ENCODE assay signal across 22 mouse cellular contexts in the genomic region with DNA sequence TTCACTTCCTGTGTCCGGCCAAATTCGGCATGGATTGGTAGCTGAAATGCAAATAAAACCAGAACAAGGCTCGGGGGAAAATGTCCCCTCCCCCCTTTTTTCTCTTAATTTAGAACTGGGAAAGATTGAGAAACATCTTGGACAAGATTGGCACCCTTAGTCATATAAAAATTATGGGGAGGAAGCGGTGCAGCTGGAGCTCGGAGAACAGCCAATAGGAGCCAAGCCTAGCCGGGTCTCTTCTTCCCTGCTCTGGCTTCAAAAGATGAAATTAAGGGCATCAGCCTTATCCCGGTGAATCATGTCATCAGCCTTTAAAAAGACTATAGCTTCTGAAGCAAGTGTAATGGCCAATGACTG.
A peak's percentile ranks its signal among the peaks of the same experiment; 100 is the strongest.
DNase-seq lines count a peak whose midpoint lies in the region; ATAC-seq and TF ChIP-seq lines count a peak whose summit lies in the region.
"Had no signal": no experiment of that assay in that cellular context is flagged by ENCODE, and none has a peak within 500 bp of the region (broad histone marks: within the 10 kb centered on the region; RNA-seq: fewer than 3 reads in every experiment).

No protein-coding gene starts in this region.

- H3K4me1 ChIP-seq in CH12.LX (ENCODE audit: control insufficient read depth in 1 of 2, insufficient read depth in 2 of 2) (peaks cover 10 to 84% of the 10 kb centered on the region in 2 experiments), E14TG2a.4 (replicated peaks; ENCODE audit: low read depth, low read length) (peaks cover 26% of the 10 kb centered on the region)
- H3K4me1 ChIP-seq: forebrain, embryonic 10.5 days; forebrain, embryonic 13.5 days; hindbrain, embryonic 10.5 days; hindbrain, embryonic 13.5 days had no signal

- no peak for ATAC-seq in CD4-positive, CD25-positive, alpha-beta regulatory T cell, adult 4 months
- ATAC-seq: forebrain, embryonic 13.5 days; forebrain, embryonic 16.5 days; hindbrain, embryonic 16.5 days; Patski had no signal

- peak overlapping the region; percentile 97 for H3K4me2 ChIP-seq in CH12.LX (ENCODE audit: insufficient read depth, low read depth, poor library complexity, severe bottlenecking)
- H3K4me2 ChIP-seq: forebrain, embryonic 13.5 days; heart, embryonic 11.5 days; hindbrain, embryonic 13.5 days had no signal

- H3K9me3 ChIP-seq in CH12.LX (replicated peaks; ENCODE audit: low read length) (no peaks in the 10 kb centered on the region), E14TG2a.4 (ENCODE audit: low read length) (no peaks in the 10 kb centered on the region)
- H3K9me3 ChIP-seq: forebrain, embryonic 10.5 days; forebrain, embryonic 13.5 days; hindbrain, embryonic 10.5 days; hindbrain, embryonic 13.5 days had no signal

- no peak; the same call in 1 of the 2 replicates for TF ChIP-seq EP300 in CH12.LX (IDR thresholded peaks at IDR 0.05; ENCODE audit: low read length)

- TF ChIP-seq RAD21 in CH12.LX (IDR thresholded peaks at IDR 0.05; ENCODE audit: low read depth, low read length) = no peak

- TF ChIP-seq POLR2A in CH12.LX (IDR thresholded peaks at IDR 0.05; ENCODE audit: low read depth, low read length) = no peak

- in situ Hi-C loops in CH12.LX (cut with MboI; ENCODE audit: low pct_ligation_motif_present, low pct_unique_long_range_greater_than_20kb, low sequenced_read_pairs) = loop anchor here (10.0 to 25.0 kb wide), 2 partner anchors 206 to 377 kb away; a partner anchor contains a TSS

- H3K27ac ChIP-seq in CH12.LX (ENCODE audit: insufficient read depth, low read depth) = peak overlapping the region; percentile 79
- H3K27ac ChIP-seq: forebrain, embryonic 10.5 days; forebrain, embryonic 13.5 days; hindbrain, embryonic 10.5 days; hindbrain, embryonic 13.5 days had no signal

- dilution Hi-C loops in CH12.LX (cut with MboI; ENCODE audit: extremely low pct_ligation_motif_present, extremely low pct_unique_long_range_greater_than_20kb, low sequenced_read_pairs) = no loop called here

- H3K27me3 ChIP-seq in CH12.LX (replicated peaks) (no peaks in the 10 kb centered on the region), E14TG2a.4 (ENCODE audit: insufficient read depth, low read length) (no peaks in the 10 kb centered on the region)
- H3K27me3 ChIP-seq: forebrain, embryonic 13.5 days; hindbrain, embryonic 13.5 days; Patski had no signal

- DNase-seq in spleen, postnatal 4 days (ENCODE audit: low spot score in 2 of 2) = peak; percentile 2 to 12
- no peak for DNase-seq in spleen, adult 12 weeks (ENCODE audit: low spot score)
- DNase-seq in CH12.LX (ENCODE audit: extremely low read depth) = no peak
- DNase-seq in urinary bladder, postnatal 36 days (ENCODE audit: low spot score in 2 of 2) = no peak
- DNase-seq: adrenal gland, postnatal 10 days; adrenal gland, postnatal 36 days; cerebellum, adult 18-20 months; cerebellum, adult 9-10 months; cerebellum, postnatal 14 days; gastrocnemius, postnatal 10 days; gastrocnemius, postnatal 36 days; heart, postnatal 36 days had no signal

- TF ChIP-seq CTCF in CH12.LX (conservative IDR thresholded peaks at IDR 0.05 in 1 of 2, IDR thresholded peaks at IDR 0.05 in 1 of 2; ENCODE audit: low read depth in 2 of 2, low read length in 2 of 2) (no peak), E14TG2a.4 (conservative IDR thresholded peaks at IDR 0.05; ENCODE audit: low read length) (no peak)

- H3K4me3 ChIP-seq in CH12.LX (replicated peaks in 1 of 3; ENCODE audit: low read depth in 2 of 3, low read length in 2 of 3, poor library complexity in 1 of 3) (peak overlapping the region; percentile 33 to 55 (median 42)), E14TG2a.4 (replicated peaks; ENCODE audit: low read length) (peak overlapping the region; percentile 24; the same call in 1 of the 2 replicates)
- H3K4me3 ChIP-seq: forebrain, embryonic 10.5 days; forebrain, embryonic 13.5 days; hindbrain, embryonic 10.5 days; hindbrain, embryonic 13.5 days had no signal

- no peaks in the 10 kb centered on the region for H3K79me2 ChIP-seq in CH12.LX (replicated peaks; ENCODE audit: control insufficient read depth, extremely low read depth, insufficient read depth, poor library complexity, severe bottlenecking)

- H3K9ac ChIP-seq in CH12.LX (ENCODE audit: insufficient read depth, low read depth) = peak overlapping the region; percentile 71
- H3K9ac ChIP-seq: forebrain, embryonic 13.5 days; hindbrain, embryonic 13.5 days had no signal

- H3K36me3 ChIP-seq in CH12.LX (replicated peaks in 1 of 2; ENCODE audit: control insufficient read depth in 1 of 2, insufficient read depth in 1 of 2, low read length in 1 of 2) = no peaks in the 10 kb centered on the region
- no peaks in the 10 kb centered on the region for H3K36me3 ChIP-seq in E14TG2a.4 (ENCODE audit: insufficient read depth, low read length)
- H3K36me3 ChIP-seq: forebrain, embryonic 10.5 days; hindbrain, embryonic 10.5 days; hindbrain, embryonic 13.5 days had no signal

TF ChIP-seq in CH12.LX, 34 proteins besides CTCF, POLR2A, EP300 and RAD21:
- TF ChIP-seq PAX5 (IDR thresholded peaks at IDR 0.05; ENCODE audit: low read length) (no peak), ZMIZ1 (IDR thresholded peaks at IDR 0.05; ENCODE audit: low read depth, low read length) (no peak), MYC (IDR thresholded peaks at IDR 0.05; ENCODE audit: low read depth, low read length) (no peak), NRF1 (IDR thresholded peaks at IDR 0.05; ENCODE audit: low read depth, low read length) (no peak), GABPA (IDR thresholded peaks at IDR 0.05; ENCODE audit: insufficient replicate concordance, low read depth, low read length) (no peak), ELF1 (IDR thresholded peaks at IDR 0.05; ENCODE audit: low read depth, low read length) (peak; percentile 61; the same call in 1 of the 2 replicates), ETS1 (conservative IDR thresholded peaks at IDR 0.05; ENCODE audit: low read depth, low read length) (no peak), MAX (IDR thresholded peaks at IDR 0.05; ENCODE audit: low read length) (no peak), MAFK (IDR thresholded peaks at IDR 0.05; ENCODE audit: insufficient replicate concordance, low read length) (no peak), E2F4 (IDR thresholded peaks at IDR 0.05; ENCODE audit: insufficient replicate concordance, low read depth, low read length) (no peak), JUND (conservative IDR thresholded peaks at IDR 0.05; ENCODE audit: low read depth, low read length) (no peak), RCOR1 (conservative IDR thresholded peaks at IDR 0.05; ENCODE audit: low read depth, low read length) (no peak), TCF12 (IDR thresholded peaks at IDR 0.05; ENCODE audit: low read depth, low read length) (no peak), KAT2A (IDR thresholded peaks at IDR 0.05; ENCODE audit: insufficient replicate concordance, low read length) (no peak), MAZ (IDR thresholded peaks at IDR 0.05; ENCODE audit: low read depth, low read length) (no peak), NELFE (IDR thresholded peaks at IDR 0.05; ENCODE audit: low read depth, low read length) (no peak), HCFC1 (IDR thresholded peaks at IDR 0.05; ENCODE audit: low read depth, low read length) (peak; percentile 9; the same call in 1 of the 2 replicates), UBTF (IDR thresholded peaks at IDR 0.05; ENCODE audit: low read depth, low read length) (no peak), JUN (IDR thresholded peaks at IDR 0.05; ENCODE audit: insufficient read depth, low read depth, low read length) (no peak), ZC3H11A (IDR thresholded peaks at IDR 0.05; ENCODE audit: low read depth, low read length) (no peak), MXI1 (IDR thresholded peaks at IDR 0.05; ENCODE audit: low read depth, low read length) (no peak; the same call in 1 of the 2 replicates), SMC3 (IDR thresholded peaks at IDR 0.05; ENCODE audit: low read depth, low read length) (no peak), TBP (conservative IDR thresholded peaks at IDR 0.05; ENCODE audit: low read depth, low read length) (0 out of 2 replicates have a peak, but pooled peaks have one; percentile 31), MEF2A (IDR thresholded peaks at IDR 0.05; ENCODE audit: borderline replicate concordance, low read depth, low read length) (peak; percentile 67; the same call in 1 of the 2 replicates), CHD1 (IDR thresholded peaks at IDR 0.05; ENCODE audit: low read depth, low read length) (peak; percentile 17; the same call in 1 of the 2 replicates), ZNF384 (IDR thresholded peaks at IDR 0.05; ENCODE audit: low read depth, low read length) (no peak), ZKSCAN1 (IDR thresholded peaks at IDR 0.05; ENCODE audit: borderline replicate concordance, low read depth, low read length) (no peak), USF1 (IDR thresholded peaks at IDR 0.05; ENCODE audit: low read depth, low read length) (no peak), POLR2AphosphoS2 (IDR thresholded peaks at IDR 0.05; ENCODE audit: low read depth, low read length) (no peak), BHLHE40 (IDR thresholded peaks at IDR 0.05; ENCODE audit: low read depth, low read length) (no peak), USF2 (conservative IDR thresholded peaks at IDR 0.05; ENCODE audit: low read depth, low read length) (no peak), IRF4 (IDR thresholded peaks at IDR 0.05; ENCODE audit: low read depth, low read length) (peak; percentile 22; the same call in 1 of the 2 replicates), SIN3A (IDR thresholded peaks at IDR 0.05; ENCODE audit: low read length) (0 out of 2 replicates have a peak, but pooled peaks have one; percentile 58), CHD2 (IDR thresholded peaks at IDR 0.05; ENCODE audit: low read length) (no peak; the same call in 1 of the 2 replicates)

Comparison
In these comparisons a context has a peak if more than half of its experiments do, and no peak if none do; other contexts are left out.
1. DNase-seq: peak in spleen, postnatal 4 days (2 of 2); none in spleen, adult 12 weeks (single experiment), CH12.LX (single experiment) and urinary bladder, postnatal 36 days (0 of 2).